Mouse (Mus musculus) midbrain, embryonic 11.5 days (tissue): ENCODE measurements around the gene Slc22a20. TPM values are rescaled to one million over a fixed set of nuclear protein-coding genes. Genes with fewer than 3 reads are reported as not detected.

Experiments used
- polyA plus RNA-seq: library from polyadenylated mRNA; unstranded; fragments of >200 nt; fragmentation: Nextera tagmentation; extraction: Ambion mirVana; gene quantifications from 2 replicates; pipeline ENCODE4 v1.2.1, GENCODE M21; 2014

Slc22a20 gene
- polyA plus RNA-seq, 1 experiment from 2014 or later = not detected

Other genes starting within 250 kb of the Slc22a20 start
- gene Ltbp3, start 245.2 kb downstream of the Slc22a20 start, polyA plus RNA-seq = 4.8 and 6.0 TPM in 2 replicates
- gene Scyl1, start 214.7 kb downstream of the Slc22a20 start, polyA plus RNA-seq = 48.2 and 58.6 TPM in 2 replicates
- gene Frmd8, start 110.9 kb downstream of the Slc22a20 start, polyA plus RNA-seq = 11.5 and 14.0 TPM in 2 replicates
- gene Slc25a45, start 108.3 kb downstream of the Slc22a20 start, polyA plus RNA-seq = 1.1 and 1.8 TPM in 2 replicates
- gene Tigd3, start 92.0 kb downstream of the Slc22a20 start, polyA plus RNA-seq = 7.3 and 8.3 TPM in 2 replicates
- 200 and 203 TPM in 2 replicates for gene Dpf2, start 73.1 kb downstream of the Slc22a20 start, polyA plus RNA-seq
- 2.2 and 2.5 TPM in 2 replicates for gene Cdc42ep2, start 61.3 kb downstream of the Slc22a20 start, polyA plus RNA-seq
- gene Pola2, start 21.9 kb downstream of the Slc22a20 start, polyA plus RNA-seq = 74.4 and 82.7 TPM in 2 replicates
- 3.9 and 4.0 TPM in 2 replicates for gene Capn1, start 29.8 kb upstream of the Slc22a20 start, polyA plus RNA-seq
- gene Syvn1, start 60.4 kb upstream of the Slc22a20 start, polyA plus RNA-seq = 18.6 and 23.1 TPM in 2 replicates
- 88.0 and 92.5 TPM in 2 replicates for gene Mrpl49, start 71.6 kb upstream of the Slc22a20 start, polyA plus RNA-seq
- 717 and 781 TPM in 2 replicates for gene Fau, start 71.7 kb upstream of the Slc22a20 start, polyA plus RNA-seq
- gene Znhit2, start 75.0 kb upstream of the Slc22a20 start, polyA plus RNA-seq = 39.5 and 40.0 TPM in 2 replicates
- gene Tm7sf2, start 82.2 kb upstream of the Slc22a20 start, polyA plus RNA-seq = 35.7 and 39.6 TPM in 2 replicates
- 37.4 and 48.3 TPM in 2 replicates for gene Vps51, start 91.1 kb upstream of the Slc22a20 start, polyA plus RNA-seq
- not detected in 2 replicates for gene Tmem262, start 93.9 kb upstream of the Slc22a20 start, polyA plus RNA-seq
- 2.0 and 2.2 TPM in 2 replicates for gene Gm28374, start 96.1 kb upstream of the Slc22a20 start, polyA plus RNA-seq
- gene Zfpl1, start 98.8 kb upstream of the Slc22a20 start, polyA plus RNA-seq = 63.4 and 63.5 TPM in 2 replicates
- gene Cdca5, start 98.8 kb upstream of the Slc22a20 start, polyA plus RNA-seq = 61.2 and 66.3 TPM in 2 replicates
- 0.27 and 0.40 TPM in 2 replicates for gene AC131692.1, start 108.3 kb upstream of the Slc22a20 start, polyA plus RNA-seq
- gene Naaladl1, start 119.6 kb upstream of the Slc22a20 start, polyA plus RNA-seq = 0.37 and 0.46 TPM in 2 replicates
- 55.3 and 60.0 TPM in 2 replicates for gene Sac3d1, start 132.5 kb upstream of the Slc22a20 start, polyA plus RNA-seq
- 23.8 and 26.1 TPM in 2 replicates for gene Snx15, start 142.2 kb upstream of the Slc22a20 start, polyA plus RNA-seq
- gene Batf2, start 154.8 kb upstream of the Slc22a20 start, polyA plus RNA-seq = not detected in 2 replicates
- 75.6 and 86.1 TPM in 2 replicates for gene Arl2, start 155.4 kb upstream of the Slc22a20 start, polyA plus RNA-seq
- not detected in 2 replicates for gene Majin, start 198.2 kb upstream of the Slc22a20 start, polyA plus RNA-seq
- 0.39 and 0.40 TPM in 2 replicates for gene Gpha2, start 240.2 kb upstream of the Slc22a20 start, polyA plus RNA-seq
- 39.1 and 41.0 TPM in 2 replicates for gene Ppp2r5b, start 249.7 kb upstream of the Slc22a20 start, polyA plus RNA-seq